Mouse (Mus musculus): ENCODE results near the gene Senp3. TPM values are rescaled to one million over a fixed set of nuclear protein-coding genes. Genes with fewer than 3 reads are reported as not detected.

Senp3 gene
- polyA plus RNA-seq, 1 experiment from 2014 or later, result 37.3 TPM

DNA sequence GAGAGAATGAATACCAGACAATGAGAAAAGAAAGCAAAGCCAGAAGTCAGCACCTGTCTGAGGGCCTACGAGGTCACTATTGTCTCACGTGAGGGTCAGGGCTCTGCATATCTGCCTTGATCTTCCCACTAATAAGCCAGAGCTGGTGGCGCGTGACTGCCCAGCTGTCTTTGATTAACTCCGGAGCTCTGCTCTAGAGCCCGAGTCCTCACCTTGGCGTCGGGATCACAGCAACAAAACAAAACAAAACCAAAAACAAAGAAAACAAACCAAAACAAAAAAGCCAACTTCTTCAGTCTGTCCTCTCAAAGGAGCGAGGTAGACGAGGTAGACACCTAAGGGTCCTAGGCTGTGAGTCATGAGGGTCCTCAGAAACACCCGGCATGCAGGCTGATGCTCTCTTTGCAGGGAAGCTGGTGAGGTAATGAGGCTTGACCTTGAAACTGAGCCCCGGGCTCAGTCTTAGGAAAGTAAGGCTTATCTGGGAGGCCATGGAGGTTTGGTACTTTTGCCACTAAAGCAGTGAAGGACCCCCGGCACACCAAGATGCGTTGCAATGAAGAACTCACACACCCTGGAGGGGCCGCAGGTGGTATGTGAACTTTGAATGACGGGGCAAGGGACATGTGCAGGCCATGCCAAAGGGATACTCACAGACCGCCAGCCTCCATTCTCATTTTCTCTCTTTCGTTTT is 32.9 kb upstream of the Senp3 start:
- no peak overlapping the region for H3K9ac ChIP-seq
- H3K9me3 ChIP-seq (replicated peaks), result no peaks in the 10 kb centered on the region
- no peak overlapping the region for H3K4me3 ChIP-seq (replicated peaks)
- no peaks in the 10 kb centered on the region for H3K27me3 ChIP-seq
- no peak overlapping the region for H3K27ac ChIP-seq
- WGBS (ENCODE audit: insufficient replicate concordance), result 78% methylated on average over 18 of the region's 18 CpGs
- no peaks in the 10 kb centered on the region for H3K36me3 ChIP-seq
- H3K4me1 ChIP-seq (replicated peaks), result peaks cover 51% of the 10 kb centered on the region
- ATAC-seq (ENCODE audit: low read depth) (no peak), DNase-seq (no peak)
- H3K4me2 ChIP-seq, result no peak overlapping the region

- Histone ChIP-seq H3K4me2 (no peak overlapping the region), H3K9me3 (replicated peaks) (no peaks in the 10 kb centered on the region), H3K27me3 (no peaks in the 10 kb centered on the region), H3K4me3 (replicated peaks) (no peak overlapping the region), H3K9ac (no peak overlapping the region), H3K27ac (no peak overlapping the region), H3K36me3 (no peaks in the 10 kb centered on the region), H3K4me1 (replicated peaks) (peaks cover 47% of the 10 kb centered on the region)
- DNase-seq, result no peak
- WGBS (ENCODE audit: insufficient replicate concordance), result 75% methylated on average over 20 of the region's 20 CpGs
- ATAC-seq (ENCODE audit: low read depth), result no peak
Measured at GRCm38 (mm10) chr11:69712954-69713672, 31.2 kb upstream of the Senp3 start.

DNA sequence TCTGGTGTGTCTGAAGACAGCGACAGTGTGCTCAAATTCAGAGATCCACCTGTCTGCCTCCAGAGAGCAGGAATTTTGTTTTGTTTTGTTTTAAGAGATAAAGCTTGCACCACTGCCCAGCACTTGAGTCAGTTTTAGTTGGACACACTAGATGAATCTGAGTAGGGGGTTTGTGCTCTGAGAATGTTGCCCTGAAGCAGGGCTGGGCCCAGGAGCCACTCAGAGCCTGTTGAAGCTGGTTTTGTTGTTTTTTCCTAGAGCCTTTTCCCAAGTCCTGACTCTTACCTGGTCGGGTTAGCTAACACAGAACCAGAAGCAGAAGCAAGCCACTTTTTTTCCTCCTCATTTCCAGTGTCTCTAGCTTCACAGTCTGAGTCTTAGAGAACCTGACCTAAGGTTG is 29.2 kb upstream of the Senp3 start:
- Histone ChIP-seq H3K27ac (peak overlapping the region; percentile 20), H3K9ac (no peak overlapping the region)
- no peak for DNase-seq

GRCm38 (mm10) chr11:69710470-69710869 is 28.6 kb upstream of the Senp3 start:
- Histone ChIP-seq H3K36me3 (no peaks in the 10 kb centered on the region), H3K4me3 (replicated peaks) (no peak overlapping the region), H3K9me3 (replicated peaks) (no peaks in the 10 kb centered on the region), H3K4me1 (replicated peaks) (peaks cover 38% of the 10 kb centered on the region), H3K4me2 (no peak overlapping the region), H3K9ac (no peak overlapping the region), H3K27me3 (no peaks in the 10 kb centered on the region), H3K27ac (peak overlapping the region; percentile 20)
- WGBS (ENCODE audit: insufficient replicate concordance), result 62% methylated on average over 3 of the region's 3 CpGs
- DNase-seq (no peak), ATAC-seq (ENCODE audit: low read depth) (no peak)

More for the DNA sequence above, 29.2 kb upstream of the Senp3 start:
- Histone ChIP-seq H3K36me3 (no peaks in the 10 kb centered on the region), H3K9me3 (replicated peaks) (no peaks in the 10 kb centered on the region), H3K4me1 (replicated peaks) (peaks cover 40% of the 10 kb centered on the region), H3K4me2 (no peak overlapping the region), H3K27me3 (no peaks in the 10 kb centered on the region), H3K4me3 (replicated peaks) (no peak overlapping the region)
- ATAC-seq (ENCODE audit: low read depth), result no peak
- WGBS (ENCODE audit: insufficient replicate concordance), result 73% methylated on average over 2 of the region's 2 CpGs

GRCm38 (mm10) chr11:69709554-69710446 is 27.9 kb upstream of the Senp3 start:
- peak overlapping the region; percentile 43 for H3K27ac ChIP-seq
- WGBS (ENCODE audit: insufficient replicate concordance), result 43% methylated on average over 11 of the region's 11 CpGs

GRCm38 (mm10) chr11:69708614-69709265 is 26.9 kb upstream of the Senp3 start:
- Histone ChIP-seq H3K4me2 (no peak overlapping the region), H3K9me3 (replicated peaks) (no peaks in the 10 kb centered on the region), H3K27ac (no peak overlapping the region; the same call in 1 of the 2 replicates), H3K27me3 (no peaks in the 10 kb centered on the region), H3K4me3 (replicated peaks) (no peak overlapping the region), H3K4me1 (replicated peaks) (peaks cover 42% of the 10 kb centered on the region), H3K9ac (no peak overlapping the region), H3K36me3 (no peaks in the 10 kb centered on the region)
- 83% methylated on average over 3 of the region's 3 CpGs for WGBS (ENCODE audit: insufficient replicate concordance)
- no peak for ATAC-seq (ENCODE audit: low read depth)
- no peak for DNase-seq

More at GRCm38 (mm10) chr11:69709554-69710446, 27.9 kb upstream of the Senp3 start:
- peak overlapping the region; percentile 31; the same call in 1 of the 2 replicates for H3K9ac ChIP-seq
- DNase-seq (no peak), ATAC-seq (ENCODE audit: low read depth) (peak; percentile 44)
- H3K4me1 ChIP-seq (replicated peaks), result peaks cover 36% of the 10 kb centered on the region
- H3K27me3 ChIP-seq, result no peaks in the 10 kb centered on the region
- H3K36me3 ChIP-seq, result no peaks in the 10 kb centered on the region
- H3K9me3 ChIP-seq (replicated peaks), result no peaks in the 10 kb centered on the region
- H3K4me2 ChIP-seq, result no peak overlapping the region
- no peak overlapping the region for H3K4me3 ChIP-seq (replicated peaks)

DNA sequence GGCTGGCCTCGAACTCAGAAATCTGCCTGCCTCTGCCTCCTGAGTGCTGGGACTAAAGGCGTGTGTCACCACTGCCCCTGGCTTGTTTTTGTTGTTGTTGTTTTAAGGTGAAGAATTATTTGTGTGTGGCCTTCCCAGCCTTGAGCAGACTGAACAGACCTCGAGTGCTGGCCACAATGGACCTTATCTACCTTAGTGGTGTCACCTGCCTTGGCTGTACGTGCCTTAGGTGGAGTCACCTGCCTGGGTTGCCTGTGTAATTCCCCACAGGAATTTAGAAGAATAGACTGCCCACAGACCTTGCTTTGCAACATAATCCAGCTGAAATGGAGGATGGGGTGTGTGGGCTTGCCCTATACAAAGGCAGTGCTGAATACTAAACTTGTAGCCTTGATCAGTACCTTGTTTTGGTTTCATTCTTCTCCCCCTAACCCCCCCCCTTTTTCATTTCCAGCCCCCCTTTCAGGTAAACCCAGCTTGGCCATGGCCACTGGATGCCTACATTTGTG is 26.0 kb upstream of the Senp3 start:
- H3K4me3 ChIP-seq (replicated peaks), result no peak overlapping the region
- DNase-seq, result no peak
- no peak overlapping the region for H3K27ac ChIP-seq
- no peak for ATAC-seq (ENCODE audit: low read depth)
- H3K9me3 ChIP-seq (replicated peaks), result no peaks in the 10 kb centered on the region
- no peak overlapping the region for H3K9ac ChIP-seq
- no peak overlapping the region for H3K4me2 ChIP-seq
- no peaks in the 10 kb centered on the region for H3K27me3 ChIP-seq
- H3K36me3 ChIP-seq, result no peaks in the 10 kb centered on the region
- H3K4me1 ChIP-seq (replicated peaks), result peaks cover 42% of the 10 kb centered on the region
- 65% methylated on average over 4 of the region's 4 CpGs for WGBS (ENCODE audit: insufficient replicate concordance)

DNA sequence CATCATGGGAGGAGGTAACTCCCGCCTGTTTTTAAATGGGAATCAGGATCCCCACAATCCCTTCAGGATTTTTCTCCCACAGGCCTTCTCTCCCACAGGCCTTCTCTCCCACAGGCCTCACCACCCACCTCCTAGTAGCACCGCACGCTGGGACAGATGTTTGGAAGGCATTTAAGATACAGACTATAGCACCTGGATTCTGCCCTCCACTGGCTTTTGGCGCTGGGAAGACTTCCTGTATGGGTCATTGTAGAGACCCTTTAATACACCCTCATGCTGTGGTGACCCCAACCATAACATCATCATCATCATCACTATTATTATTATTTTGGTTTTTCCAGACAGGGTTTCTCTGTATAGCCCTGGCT is 25.6 kb upstream of the Senp3 start:
- H3K4me3 ChIP-seq (replicated peaks), result no peak overlapping the region
- no peaks in the 10 kb centered on the region for H3K36me3 ChIP-seq
- H3K4me1 ChIP-seq (replicated peaks), result peaks cover 42% of the 10 kb centered on the region
- H3K9ac ChIP-seq, result no peak overlapping the region
- H3K4me2 ChIP-seq, result no peak overlapping the region
- H3K27me3 ChIP-seq, result no peaks in the 10 kb centered on the region
- no peak overlapping the region for H3K27ac ChIP-seq
- DNase-seq, result no peak
- ATAC-seq (ENCODE audit: low read depth), result no peak
- WGBS (ENCODE audit: insufficient replicate concordance), result 73% methylated on average over 4 of the region's 4 CpGs
- no peaks in the 10 kb centered on the region for H3K9me3 ChIP-seq (replicated peaks)

GRCm38 (mm10) chr11:69706775-69707479 is 25.0 kb upstream of the Senp3 start:
- H3K4me3 ChIP-seq (replicated peaks), result no peak overlapping the region
- H3K4me2 ChIP-seq, result no peak overlapping the region
- no peak overlapping the region for H3K27ac ChIP-seq
- H3K9ac ChIP-seq, result no peak overlapping the region
- H3K27me3 ChIP-seq, result no peaks in the 10 kb centered on the region
- no peaks in the 10 kb centered on the region for H3K9me3 ChIP-seq (replicated peaks)
- DNase-seq (no peak), ATAC-seq (ENCODE audit: low read depth) (no peak)
- WGBS (ENCODE audit: insufficient replicate concordance), result 64% methylated on average over 6 of the region's 6 CpGs
- no peaks in the 10 kb centered on the region for H3K36me3 ChIP-seq
- H3K4me1 ChIP-seq (replicated peaks), result peaks cover 42% of the 10 kb centered on the region

- Histone ChIP-seq H3K36me3 (no peaks in the 10 kb centered on the region), H3K4me3 (replicated peaks) (no peak overlapping the region), H3K27ac (no peak overlapping the region), H3K4me1 (replicated peaks) (peaks cover 36% of the 10 kb centered on the region), H3K9ac (no peak overlapping the region), H3K27me3 (no peaks in the 10 kb centered on the region), H3K4me2 (no peak overlapping the region), H3K9me3 (replicated peaks) (no peaks in the 10 kb centered on the region)
- DNase-seq (no peak), ATAC-seq (ENCODE audit: low read depth) (no peak)
- WGBS (ENCODE audit: insufficient replicate concordance), result 40% methylated on average over 2 of the region's 2 CpGs
Measured at GRCm38 (mm10) chr11:69704613-69705010, 22.7 kb upstream of the Senp3 start.

Measured in liver, embryonic 13.5 days (tissue).